Mouse (Mus musculus): ENCODE data around the gene Trappc12.

The Trappc12 gene

DNA sequence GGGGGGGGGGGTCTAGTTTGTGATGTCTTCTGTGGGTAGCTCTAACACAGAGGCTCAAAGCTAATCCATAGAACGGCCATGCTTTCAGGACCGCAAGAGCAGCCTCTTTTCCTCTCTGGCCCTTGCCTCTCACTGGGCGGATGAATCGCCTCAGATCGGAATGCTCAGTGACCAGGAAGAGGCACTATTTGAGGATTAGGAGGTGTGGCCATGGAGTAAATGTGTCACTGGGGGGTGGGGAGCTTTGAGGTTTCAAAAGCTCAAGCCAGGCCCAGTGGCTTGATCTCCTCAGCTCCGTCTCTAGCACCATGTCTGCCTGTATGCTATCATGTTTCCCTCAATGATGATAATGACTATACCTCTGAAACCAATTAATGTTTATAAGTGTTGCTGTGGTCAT, 61.3 kb downstream of the Trappc12 start:
- no peak for DNase-seq (ENCODE audit: low spot score)

DNA sequence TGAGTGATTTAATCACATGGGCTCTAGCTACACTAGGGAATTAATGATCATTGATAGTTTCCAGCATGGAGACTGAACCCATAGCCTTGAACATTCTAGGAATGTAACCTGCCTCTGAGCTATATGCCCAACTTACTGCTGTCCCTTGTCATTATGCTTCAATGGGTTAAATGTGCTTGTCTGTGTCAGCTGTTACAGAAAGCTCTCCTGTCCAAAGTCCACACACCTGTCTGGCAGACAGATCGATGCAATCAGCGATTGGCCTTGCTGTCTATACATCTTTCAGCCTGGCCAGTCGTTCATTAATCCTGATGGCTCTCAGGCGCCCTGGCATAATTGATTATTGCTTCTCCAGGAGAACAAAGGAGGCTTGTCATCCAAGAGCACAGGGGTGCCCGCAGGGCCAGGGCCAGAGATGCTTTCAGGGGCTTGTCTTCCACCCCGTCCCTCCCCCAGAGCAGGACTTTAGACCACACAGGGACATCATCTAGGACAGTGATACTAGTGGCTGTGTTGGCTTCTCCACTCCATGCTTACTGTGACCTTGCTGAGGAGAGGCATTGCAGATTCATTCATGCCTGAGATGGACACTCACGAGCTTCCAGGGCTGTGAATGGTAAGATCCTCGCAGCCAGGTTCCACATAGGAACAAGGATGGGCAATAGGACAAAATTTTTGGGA, 63.9 kb downstream of the Trappc12 start:
- no peak for DNase-seq (ENCODE audit: low spot score)

DNA sequence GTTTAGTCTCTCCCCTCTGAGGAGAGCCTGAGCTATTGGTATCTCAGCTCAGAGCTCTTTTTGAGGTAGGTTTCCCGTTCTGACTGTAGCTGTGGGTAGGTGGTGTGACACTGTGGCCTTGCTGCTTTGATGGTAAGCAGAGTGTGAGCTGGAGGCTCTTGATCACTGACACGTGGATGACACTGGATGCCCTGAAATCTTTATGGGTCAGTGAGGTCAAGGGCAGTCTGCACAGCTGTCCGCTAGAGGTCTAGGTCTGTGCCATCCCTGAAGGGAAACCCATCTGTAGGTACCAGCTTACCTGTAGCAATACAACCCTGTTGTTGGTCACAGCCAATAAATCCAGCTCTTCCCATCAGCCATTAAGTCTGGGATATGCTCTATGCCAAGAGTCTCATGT, 64.5 kb downstream of the Trappc12 start:
- DNase-seq (ENCODE audit: low spot score) = no peak

DNA sequence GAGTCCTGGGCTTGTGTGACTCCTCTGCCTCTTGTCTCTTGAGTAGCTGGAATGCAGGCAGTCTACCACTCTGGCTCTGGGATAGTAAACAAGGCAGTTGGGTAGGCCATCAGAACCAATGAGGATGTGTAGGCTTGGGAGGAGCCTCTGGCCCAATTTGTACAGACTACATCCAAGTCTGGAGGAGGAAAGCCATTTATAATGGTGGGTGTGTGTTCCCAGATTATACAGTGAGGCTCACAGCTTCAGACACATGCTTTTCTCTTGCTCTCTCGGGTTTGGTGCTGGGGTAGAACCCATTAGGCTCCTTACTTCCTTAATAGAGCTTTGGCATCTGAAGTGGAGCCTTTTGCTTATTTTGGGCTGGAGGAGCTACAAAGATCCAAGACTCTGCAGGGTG, 65.6 kb downstream of the Trappc12 start:
- no peak for DNase-seq (ENCODE audit: low spot score)

DNA sequence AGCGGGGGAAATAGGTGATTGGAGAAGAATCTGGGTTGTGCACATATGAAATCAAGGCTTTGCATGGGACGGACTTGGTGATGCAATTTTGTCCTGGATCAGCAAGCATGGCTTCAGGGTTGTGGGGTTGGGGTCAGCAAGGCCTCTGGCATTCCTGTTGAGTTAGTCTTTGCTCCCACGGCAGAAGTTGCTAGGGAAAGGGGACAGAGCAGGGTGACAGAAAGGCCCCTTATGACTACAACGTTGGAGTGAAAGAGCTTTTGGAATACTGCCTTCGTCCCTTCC, 74.4 kb downstream of the Trappc12 start:
- DNase-seq (ENCODE audit: low spot score) = no peak

DNA sequence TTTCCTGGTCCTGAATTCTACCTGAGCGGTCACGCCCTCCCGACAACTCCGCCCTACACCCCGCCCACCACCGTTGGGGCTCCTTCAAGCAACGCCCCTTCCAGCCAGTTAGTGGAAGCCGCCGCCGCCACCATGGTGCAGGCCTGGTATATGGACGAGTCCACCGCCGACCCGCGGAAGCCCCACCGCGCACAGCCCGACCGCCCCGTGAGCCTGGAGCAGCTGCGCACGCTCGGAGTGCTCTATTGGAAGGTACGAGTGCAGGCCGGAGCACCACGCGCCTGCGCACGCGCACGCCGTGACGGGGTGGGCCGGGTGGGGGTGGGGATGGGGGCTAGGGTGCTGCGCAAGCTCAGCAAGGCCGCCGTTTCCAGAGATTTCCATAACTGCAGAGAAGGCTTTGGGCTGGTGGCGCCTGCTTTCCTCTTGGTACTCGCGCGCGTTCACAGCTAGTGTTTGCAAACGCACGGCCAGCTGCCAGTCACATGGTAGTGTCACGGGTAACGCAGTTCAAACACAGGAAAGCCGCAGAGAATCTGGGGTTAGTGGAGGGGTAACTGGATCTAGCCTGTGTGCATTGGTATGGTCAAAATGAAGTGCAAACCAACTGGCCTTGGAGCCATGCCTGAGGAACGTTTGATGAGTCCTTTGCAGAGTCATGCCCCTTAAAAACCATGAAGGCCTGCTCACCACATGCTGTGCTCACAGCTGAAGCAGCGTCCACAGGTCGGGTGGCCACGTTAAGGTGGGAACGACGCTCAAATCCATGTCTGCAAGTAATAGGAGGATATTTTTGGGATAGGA, 74.9 kb downstream of the Trappc12 start, which contains the start of gene Adi1:
Adi1 (plus strand) TSS at position 111 of the 804 bp plus-strand sequence.
- peak; percentile 83 for DNase-seq (ENCODE audit: low spot score)

DNA sequence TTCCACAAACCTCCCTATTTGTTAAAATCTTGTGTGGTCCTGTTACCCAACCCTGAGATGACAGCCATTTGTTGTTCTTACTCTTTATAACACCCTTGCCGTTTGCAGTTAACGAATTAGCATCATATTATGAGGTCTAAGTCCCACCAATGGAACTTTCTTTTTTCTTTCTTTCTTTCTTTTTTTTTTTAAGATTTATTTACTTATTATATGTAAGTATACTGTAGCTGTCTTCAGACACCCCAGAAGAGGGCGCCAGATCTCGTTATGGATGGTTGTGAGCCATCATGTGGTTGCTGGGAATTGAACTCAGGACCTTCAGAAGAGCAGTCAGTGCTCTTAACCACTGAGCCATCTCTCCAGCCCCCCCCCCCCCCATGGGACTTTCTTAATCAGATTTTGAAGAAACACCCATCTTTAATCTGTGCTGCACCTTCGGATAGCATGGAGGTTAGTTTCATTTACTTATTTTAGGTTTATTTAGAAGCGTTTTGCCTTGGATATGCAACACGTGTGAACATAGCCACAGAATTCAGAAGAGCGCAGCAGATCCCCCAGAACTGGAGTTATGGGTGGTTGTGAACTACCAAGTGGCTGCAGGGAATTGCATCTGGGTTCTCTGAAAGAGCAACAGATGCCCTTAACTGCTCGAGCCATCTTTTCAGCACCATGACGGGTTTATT, 76.1 kb downstream of the Trappc12 start:
- DNase-seq (ENCODE audit: low spot score) = no peak

DNA sequence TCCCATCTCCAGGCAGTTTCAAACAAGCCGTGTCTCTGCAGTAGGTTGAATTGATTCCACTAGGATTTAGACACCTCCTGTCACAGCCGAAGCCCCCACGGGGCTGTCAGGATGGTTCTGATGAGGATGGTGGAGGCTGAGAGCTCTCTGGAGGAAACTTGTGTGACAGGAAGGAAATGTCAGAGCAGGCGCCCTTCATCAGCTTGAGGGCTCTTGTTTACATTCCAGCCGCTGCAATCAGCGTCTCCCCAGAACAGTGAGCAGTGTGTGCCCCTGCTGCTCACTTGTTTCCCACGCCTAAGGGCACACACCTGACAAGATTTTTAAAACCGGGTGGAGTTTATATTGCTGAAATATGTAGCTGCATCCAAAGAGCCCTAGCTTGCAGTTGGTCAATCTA, 83.0 kb downstream of the Trappc12 start:
- DNase-seq (ENCODE audit: low spot score) = no peak

DNA sequence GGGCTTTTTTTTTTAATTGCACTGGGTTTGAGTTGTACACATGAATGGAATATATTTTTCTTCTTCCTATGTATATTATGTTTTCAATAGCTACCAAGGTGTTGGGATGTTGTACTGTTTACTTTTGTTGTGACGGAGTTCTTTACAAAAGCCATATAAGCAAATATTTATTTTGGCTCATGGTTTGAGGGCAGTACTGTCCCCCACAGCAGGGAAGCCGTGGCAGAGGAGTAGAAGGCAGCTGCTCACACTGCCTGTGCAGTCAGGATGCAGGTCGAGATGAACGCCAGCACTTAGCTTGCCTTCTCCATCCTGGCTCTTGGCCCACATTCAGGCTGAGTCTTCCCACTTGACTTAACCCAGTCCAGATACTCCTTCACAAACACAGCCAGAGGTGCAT, 83.5 kb downstream of the Trappc12 start:
- no peak for DNase-seq (ENCODE audit: low spot score)

DNA sequence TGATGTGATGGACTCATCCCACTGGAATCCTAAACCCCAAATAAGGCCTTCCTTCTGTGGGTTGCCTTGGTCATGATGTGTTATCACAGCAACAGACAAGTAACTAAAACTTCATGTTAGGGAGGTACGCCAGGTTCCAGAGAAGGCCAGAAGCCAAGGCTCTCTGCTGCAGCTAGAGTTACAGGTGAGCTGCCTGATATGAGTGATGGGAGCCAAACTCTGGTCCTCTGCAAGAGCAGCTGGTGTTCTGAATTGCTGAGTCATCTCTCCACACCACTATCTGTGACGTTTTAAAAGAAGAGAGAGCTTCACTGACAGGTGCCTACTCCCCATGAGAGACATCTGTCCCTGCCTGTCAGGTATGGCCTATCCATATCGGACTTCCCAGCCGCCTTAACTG, 87.6 kb downstream of the Trappc12 start:
- no peak for DNase-seq (ENCODE audit: low spot score)

DNA sequence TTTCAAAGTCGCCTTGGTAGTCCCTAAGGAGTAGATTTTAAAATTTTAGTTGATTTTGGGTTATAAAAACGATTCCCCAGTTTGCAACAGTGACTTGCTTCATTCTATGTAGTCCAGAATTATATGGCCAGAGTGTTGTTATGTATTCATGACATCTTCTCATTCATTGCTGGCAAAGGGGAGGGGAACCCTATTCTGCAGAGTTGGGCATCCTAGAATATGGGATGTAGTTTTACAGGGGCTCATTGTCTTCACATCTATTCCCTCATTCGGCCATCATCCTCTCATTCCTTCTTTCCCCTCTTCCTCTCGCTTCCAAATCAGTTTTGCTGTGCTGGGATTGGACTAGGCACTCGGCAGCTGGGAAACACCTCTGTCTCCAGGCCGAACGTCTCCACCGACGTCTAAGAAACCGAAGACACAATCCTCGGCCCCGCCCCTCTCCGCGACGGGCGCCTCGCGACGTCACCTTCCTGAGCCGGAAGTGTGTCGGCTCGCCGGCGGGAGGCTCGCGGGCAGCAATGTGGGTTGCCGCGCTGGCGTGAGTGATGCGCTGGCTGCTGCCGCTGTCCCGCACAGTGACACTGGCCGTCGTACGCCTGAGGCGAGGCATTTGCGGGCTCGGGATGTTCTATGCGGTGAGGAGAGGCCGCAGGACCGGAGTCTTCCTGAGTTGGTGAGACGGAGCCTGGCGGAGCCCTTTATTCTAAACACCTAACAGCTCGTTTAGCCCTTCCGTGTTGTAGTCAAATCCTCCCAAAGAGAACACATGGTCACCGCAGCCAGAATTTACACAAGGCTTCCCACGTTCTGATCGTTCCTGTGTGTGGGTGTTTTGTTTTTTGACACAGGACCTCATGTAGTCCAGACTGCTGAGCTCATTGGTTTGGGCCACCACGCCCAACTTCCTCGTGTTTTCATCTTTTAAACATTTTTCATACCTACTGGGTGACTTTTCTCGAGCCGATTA, 100.8 kb downstream of the Trappc12 start, which contains the start of gene Rnaseh1:
Rnaseh1 (plus strand) TSS at position 462 of the 970 bp plus-strand sequence.
- peak; percentile 83 for DNase-seq (ENCODE audit: low spot score)

Measured in left cerebral cortex, adult 11 months (tissue).